Mouse (Mus musculus): Measurements from ENCODE around the gene Git2.

The Git2 gene

DNA sequence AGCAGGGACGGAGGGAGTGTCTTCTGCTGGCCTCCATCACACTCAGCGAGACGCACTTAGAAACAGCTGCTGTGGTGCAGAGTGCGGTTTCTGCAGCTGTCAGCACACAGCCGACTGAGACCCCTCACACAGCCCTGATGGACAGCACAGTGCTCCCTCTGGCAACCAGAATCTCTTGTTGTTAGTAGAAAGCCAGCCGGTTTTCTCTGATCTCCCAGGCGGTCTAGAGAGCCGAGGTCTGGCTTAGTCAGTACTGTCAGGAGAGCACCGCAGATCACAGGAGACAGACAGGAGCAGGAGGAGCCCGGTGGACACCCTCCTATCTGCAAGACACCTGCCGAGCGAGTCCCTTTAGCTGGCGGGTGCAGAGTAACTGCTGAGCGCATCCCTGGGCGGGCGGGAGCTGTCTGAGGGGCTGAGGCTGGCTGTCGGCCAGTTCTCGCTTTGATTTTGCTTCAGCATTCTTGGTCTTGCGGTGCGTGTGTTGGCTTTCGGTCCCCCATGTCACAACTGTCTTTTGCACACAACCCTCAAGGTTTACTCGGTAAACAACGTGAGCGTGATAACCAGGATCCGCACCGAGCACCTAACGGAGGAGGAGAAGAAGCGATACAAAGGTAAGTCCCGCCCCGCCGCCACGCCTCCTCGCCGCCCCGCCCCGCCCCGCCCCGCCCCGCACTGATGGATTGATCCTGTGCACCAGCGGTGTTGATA is 21.1 kb upstream of the Git2 start:
- no peak for DNase-seq (ENCODE audit: low spot score)

DNA sequence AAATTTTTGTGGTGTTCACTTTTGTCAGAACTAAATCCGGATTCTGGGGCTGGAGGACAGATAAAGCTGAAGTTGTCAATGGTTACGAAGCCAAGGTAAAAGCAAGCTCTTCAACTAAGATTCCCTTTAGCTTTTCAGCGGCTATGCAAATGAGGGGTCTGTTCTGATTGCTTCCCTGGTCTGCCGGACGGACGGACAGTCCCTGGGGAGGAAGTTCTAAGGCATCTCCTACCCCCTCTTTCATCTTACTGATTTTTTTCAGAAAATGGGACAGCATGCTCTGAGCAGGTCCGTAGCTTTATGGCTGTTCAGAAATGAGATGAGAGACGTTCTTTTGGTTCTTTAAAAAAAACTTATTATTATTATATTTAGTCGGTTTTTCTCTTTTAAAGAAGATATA is 20.3 kb upstream of the Git2 start:
- DNase-seq (ENCODE audit: low spot score): no peak

- DNase-seq (ENCODE audit: low spot score): no peak
These were observed 19.9 kb upstream of the Git2 start for GRCm38 (mm10) chr5:114795231-114795630.

- no peak for DNase-seq (ENCODE audit: low spot score)
These were observed 19.3 kb upstream of the Git2 start for GRCm38 (mm10) chr5:114794609-114795008.

- no peak for DNase-seq (ENCODE audit: low spot score)
These were observed 18.0 kb upstream of the Git2 start for GRCm38 (mm10) chr5:114793317-114793716.

- no peak for DNase-seq (ENCODE audit: low spot score)
These were observed 9.9 kb upstream of the Git2 start for GRCm38 (mm10) chr5:114785196-114785595.

- DNase-seq (ENCODE audit: low spot score): no peak
These were observed 9.4 kb upstream of the Git2 start for GRCm38 (mm10) chr5:114784622-114785165.

DNA sequence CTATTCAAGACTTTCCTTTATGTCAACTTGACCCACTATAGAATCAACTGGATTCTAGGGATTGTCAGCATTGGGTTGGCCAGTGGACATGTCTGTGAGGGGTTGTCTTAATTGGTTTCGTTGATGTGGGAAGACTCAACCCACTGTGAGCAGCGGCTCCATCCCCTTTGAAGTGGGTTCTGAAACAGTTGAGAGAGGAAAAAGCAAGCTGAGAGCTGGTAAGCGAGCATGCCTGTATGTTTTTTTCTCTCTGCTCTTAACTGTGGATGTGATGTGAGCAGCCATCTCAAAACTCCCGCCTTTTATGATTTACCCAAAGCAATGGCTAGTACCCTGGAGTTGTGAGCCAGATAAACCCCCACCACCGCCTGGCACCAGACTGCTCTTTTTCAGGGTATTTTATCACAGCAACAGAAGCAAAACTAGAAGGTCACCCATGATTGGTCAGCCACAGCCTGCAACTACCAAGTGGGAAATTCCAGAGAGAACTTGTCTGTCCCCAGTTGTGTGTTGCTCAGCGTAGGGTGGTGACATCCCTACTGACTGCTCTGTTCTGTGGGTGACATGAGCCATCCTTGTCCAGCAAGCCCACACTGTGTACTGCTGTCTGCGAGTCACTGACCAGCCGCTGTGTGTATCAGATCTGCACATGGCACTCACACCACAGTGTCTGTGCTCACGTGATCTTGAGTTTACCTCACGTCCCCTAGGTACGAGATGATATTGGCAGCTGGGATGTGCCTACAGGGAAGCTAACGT is 8.3 kb upstream of the Git2 start:
- no peak for DNase-seq (ENCODE audit: low spot score)

DNA sequence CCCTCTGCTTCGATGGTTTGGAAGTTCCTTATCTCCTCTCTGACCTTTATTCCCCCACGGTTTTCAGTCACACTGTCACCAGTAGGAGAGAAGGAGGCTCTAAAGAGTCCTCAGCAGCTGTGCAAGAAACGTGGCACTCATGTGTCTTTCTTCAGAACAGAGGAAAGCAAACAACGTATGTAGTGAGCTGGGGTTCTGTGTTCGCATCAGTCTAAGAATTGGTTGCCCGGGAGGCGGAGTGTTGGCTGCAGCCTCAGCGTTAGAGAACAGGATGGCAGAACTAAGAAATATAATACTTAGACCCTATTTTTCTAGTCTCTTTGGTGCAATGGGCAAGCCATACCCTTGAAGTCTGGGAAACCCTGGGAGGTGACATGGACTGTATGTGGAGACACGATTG is 7.7 kb upstream of the Git2 start:
- no peak for DNase-seq (ENCODE audit: low spot score)

GRCm38 (mm10) chr5:114780912-114781311 is 5.6 kb upstream of the Git2 start:
- no peak for DNase-seq (ENCODE audit: low spot score)

GRCm38 (mm10) chr5:114779956-114780489 is 4.7 kb upstream of the Git2 start:
- no peak for DNase-seq (ENCODE audit: low spot score)

DNA sequence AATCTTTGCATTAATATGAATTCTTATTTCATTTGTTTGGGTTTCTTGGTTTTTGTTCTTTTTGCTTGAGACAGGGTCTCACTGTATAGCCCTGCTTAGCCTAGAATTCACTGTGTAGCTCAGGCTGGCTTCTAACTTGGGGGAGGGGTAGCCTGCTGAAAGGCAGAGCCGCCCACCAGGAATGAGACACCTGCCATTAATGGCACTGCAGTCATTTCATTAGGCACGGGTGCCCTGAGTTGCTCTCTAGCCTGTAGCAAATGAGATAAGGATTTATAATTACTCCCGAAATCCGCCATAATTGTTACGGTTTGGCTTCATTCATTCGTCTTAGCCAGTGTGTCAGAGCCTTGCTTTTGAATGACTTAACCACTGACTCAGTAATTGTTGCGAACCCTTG is 857 bp upstream of the Git2 start:
- no peak for DNase-seq (ENCODE audit: low spot score)

DNA sequence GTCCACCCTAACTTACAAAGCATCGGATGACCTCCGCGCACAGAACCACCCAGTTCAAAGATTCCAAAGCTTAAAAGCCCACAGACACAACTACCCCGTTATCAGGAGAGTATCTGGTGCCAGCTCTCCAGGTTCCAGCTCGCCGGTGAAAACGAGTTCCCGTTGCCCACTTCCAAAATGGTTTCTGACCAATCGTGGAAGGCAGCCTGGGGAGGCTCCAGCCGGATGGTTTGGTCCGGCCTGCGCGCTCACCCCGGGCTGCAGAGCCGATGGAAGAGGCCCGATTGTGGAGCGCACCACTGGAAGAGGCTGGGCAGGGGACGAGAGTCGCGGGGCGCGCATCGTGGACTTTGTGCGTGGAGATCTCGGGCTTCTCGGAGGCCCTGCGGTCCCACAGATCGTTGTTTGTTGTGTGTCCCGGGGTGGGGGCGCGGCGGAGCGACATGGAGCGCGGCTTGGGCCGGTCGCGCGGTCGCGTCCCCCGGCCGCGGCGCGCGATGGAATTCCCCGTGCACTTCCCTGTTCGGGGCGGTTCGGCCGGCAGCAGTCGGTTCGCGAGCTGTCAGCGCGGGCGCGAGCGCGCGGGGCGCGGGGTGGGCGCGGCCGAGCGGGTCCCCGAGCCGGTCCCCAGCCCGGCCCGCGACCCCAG is 790 bp downstream of the Git2 start, which contains the start of gene Ankrd13a:
Ankrd13a (plus strand) TSS at position 275 of the 649 bp plus-strand sequence.
- DNase-seq (ENCODE audit: low spot score): peak; percentile 81

DNA sequence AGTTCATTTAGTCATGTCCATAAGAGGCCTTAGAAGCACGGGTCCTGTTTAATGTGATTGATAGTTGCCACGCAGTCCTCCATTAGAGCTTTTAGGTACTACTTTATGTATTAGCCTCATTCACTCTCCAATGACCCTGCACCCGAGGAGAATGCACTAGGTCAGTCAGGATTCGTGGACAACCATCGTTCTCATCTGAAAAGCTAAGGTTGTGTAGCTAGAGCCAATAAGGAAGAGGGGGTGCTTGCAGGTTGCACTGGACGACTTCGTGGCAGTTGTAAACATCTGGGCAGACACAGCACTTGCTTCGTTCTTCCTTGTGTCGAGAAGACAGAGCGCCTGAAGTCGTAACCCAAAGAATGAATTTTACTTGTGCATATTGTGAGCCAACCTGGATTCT is 1.5 kb downstream of the Git2 start:
- DNase-seq (ENCODE audit: low spot score): peak; percentile 20

DNA sequence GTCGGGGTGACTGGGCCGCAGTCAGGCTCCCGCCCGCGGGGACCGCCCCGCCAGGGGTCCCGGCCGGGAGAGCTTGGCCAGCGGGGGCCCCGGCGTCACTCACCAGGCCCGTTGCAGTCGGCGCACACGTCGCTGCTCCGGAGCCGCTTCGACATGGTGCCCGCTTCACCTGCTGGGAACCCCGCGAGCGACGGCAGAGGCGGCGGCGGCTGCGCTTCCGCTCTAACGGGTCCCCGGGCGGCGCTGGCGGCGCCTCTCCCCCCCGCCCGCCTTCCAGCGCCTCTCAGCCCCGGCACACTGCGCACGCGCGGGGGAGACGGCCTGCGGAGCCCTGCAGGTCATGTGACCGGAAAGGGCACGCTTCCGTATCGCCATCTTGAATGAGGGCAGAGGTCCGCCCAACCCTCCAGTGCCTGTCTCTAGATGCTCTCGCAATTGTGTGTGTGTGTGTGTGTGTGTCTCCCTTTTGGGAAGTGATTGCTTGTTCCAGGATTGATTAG is 2.1 kb downstream of the Git2 start:
- peak; percentile 97 for DNase-seq (ENCODE audit: low spot score)

- peak; percentile 53 for DNase-seq (ENCODE audit: low spot score)
These were observed 2.7 kb downstream of the Git2 start for GRCm38 (mm10) chr5:114772456-114773203.

GRCm38 (mm10) chr5:114771796-114772195 is 3.5 kb downstream of the Git2 start:
- DNase-seq (ENCODE audit: low spot score): no peak

- no peak for DNase-seq (ENCODE audit: low spot score)
These were observed 5.5 kb downstream of the Git2 start for GRCm38 (mm10) chr5:114769786-114770185.

DNA sequence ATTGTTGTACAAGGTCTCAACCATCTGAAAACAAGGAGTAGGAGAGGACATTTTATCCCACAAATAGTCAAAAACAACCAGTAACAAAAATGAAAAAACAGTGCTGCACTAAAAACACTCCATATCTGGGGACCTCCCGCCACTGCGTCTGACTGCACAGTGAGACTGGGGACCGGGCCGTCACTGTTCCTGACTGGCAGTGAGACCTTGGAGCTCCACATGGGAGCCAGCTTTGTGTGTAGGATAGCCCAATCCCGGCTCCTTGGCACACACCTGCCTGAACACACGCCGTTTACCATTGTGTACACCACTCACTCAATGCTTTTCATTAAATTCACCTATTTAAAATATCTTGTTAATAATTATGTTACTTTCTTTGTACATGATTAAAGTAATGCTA is 8.1 kb downstream of the Git2 start:
- no peak for DNase-seq (ENCODE audit: low spot score)

- no peak for DNase-seq (ENCODE audit: low spot score)
These were observed 8.6 kb downstream of the Git2 start for GRCm38 (mm10) chr5:114766686-114767085.

Data from urinary bladder, postnatal 25 days (tissue).